29 mouse cellular contexts compared by ENCODE assay signal in the genomic region with DNA sequence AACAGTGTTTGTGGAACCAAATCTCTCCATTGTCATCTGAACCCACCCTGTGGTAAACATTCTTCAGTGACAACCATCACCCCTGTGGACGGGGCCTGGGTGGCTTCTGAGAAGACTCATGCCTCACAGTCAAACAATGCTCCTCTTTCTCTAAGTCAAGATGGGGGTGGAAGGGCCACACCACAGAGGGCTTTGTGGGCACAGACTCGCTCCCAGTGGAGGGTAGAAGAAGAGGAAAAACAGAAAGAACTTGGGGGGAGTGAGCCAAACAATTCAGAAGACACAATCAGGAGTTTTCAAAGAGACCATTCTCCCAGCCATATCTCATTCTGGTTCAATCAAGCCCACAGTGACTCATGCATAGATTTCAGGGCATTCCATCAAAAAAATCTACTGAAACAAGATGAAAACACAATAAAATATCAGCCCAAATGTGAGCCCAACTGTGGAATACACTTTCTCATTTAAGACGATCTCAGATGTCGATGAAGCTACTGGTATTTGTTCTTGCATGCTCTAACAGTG.
A peak's percentile ranks its signal among the peaks of the same experiment; 100 is the strongest.
DNase-seq lines count a peak whose midpoint lies in the region; ATAC-seq and TF ChIP-seq lines count a peak whose summit lies in the region.
"Had no signal": no experiment of that assay in that cellular context is flagged by ENCODE, and none has a peak within 500 bp of the region (broad histone marks: within the 10 kb centered on the region; RNA-seq: fewer than 3 reads in every experiment).

No protein-coding gene starts in this region.

- TF ChIP-seq POLR2A in embryonic fibroblast, embryonic 13.5 days (IDR thresholded peaks at IDR 0.05; ENCODE audit: low read depth, low read length): no peak
- no peak for TF ChIP-seq POLR2A in myocyte (IDR thresholded peaks at IDR 0.05; ENCODE audit: insufficient read length, low read depth)

- no peak overlapping the region for H3K4me2 ChIP-seq in intestine, embryonic 14.5 days (ENCODE audit: low read length)
- H3K4me2 ChIP-seq in intestine, embryonic 15.5 days (replicated peaks): no peak overlapping the region
- H3K4me2 ChIP-seq in myocyte (ENCODE audit: low read depth): peak overlapping the region; percentile 13
- H3K4me2 ChIP-seq in forebrain, embryonic 12.5 days: no peak overlapping the region
- H3K4me2 ChIP-seq: embryonic facial prominence, embryonic 12.5 days; forebrain, embryonic 13.5 days; forebrain, embryonic 15.5 days had no signal

- TF ChIP-seq CTCF in embryonic fibroblast, embryonic 13.5 days (IDR thresholded peaks at IDR 0.05; ENCODE audit: borderline replicate concordance, insufficient read depth, low read length): no peak

- DNase-seq in intestine, embryonic 14.5 days (ENCODE audit: low spot score): peak; percentile 45
- DNase-seq in Muller cell, postnatal 12 days (ENCODE audit: inconsistent ontology term): peak; percentile 98
- no peak for DNase-seq in testis, postnatal 10 days (ENCODE audit: low spot score)
- no peak for DNase-seq in thymus, postnatal 0 days (ENCODE audit: low spot score)
- DNase-seq: adrenal gland, adult 8-10 months; adrenal gland, postnatal 14 days; adrenal gland, postnatal 36 days; B cell, adult 2 months; cerebellum, adult 11-12 months; cerebellum, adult 2 months; cerebellum, adult 9-10 months; cerebellum, postnatal 10 days; cerebellum, postnatal 25 days; forebrain, postnatal 0 days had no signal

- H3K4me3 ChIP-seq in intestine, embryonic 14.5 days (ENCODE audit: low read depth, low read length): no peak overlapping the region
- H3K4me3 ChIP-seq in intestine, embryonic 15.5 days (replicated peaks): no peak overlapping the region
- no peak overlapping the region for H3K4me3 ChIP-seq in embryonic fibroblast, embryonic 13.5 days (ENCODE audit: insufficient read depth, low read length)
- no peak overlapping the region for H3K4me3 ChIP-seq in myocyte
- no peak overlapping the region for H3K4me3 ChIP-seq in forebrain, embryonic 12.5 days (replicated peaks)
- H3K4me3 ChIP-seq: embryonic facial prominence, embryonic 10.5 days; embryonic facial prominence, embryonic 12.5 days; erythroblast, embryonic 14.5 days; forebrain, embryonic 10.5 days; forebrain, embryonic 13.5 days; forebrain, embryonic 15.5 days had no signal

- no peaks in the 10 kb centered on the region for H3K79me2 ChIP-seq in myocyte (ENCODE audit: control insufficient read depth, insufficient read depth)

- no peak overlapping the region for H3ac ChIP-seq in myocyte (ENCODE audit: control insufficient read depth, insufficient read length)

- no peak overlapping the region for H3K27ac ChIP-seq in intestine, embryonic 14.5 days (ENCODE audit: low read depth)
- H3K27ac ChIP-seq in intestine, embryonic 15.5 days: no peak overlapping the region
- H3K27ac ChIP-seq in embryonic fibroblast, embryonic 13.5 days (ENCODE audit: insufficient read depth, low read length): peak overlapping the region; percentile 55
- H3K27ac ChIP-seq in forebrain, embryonic 12.5 days: no peak overlapping the region
- H3K27ac ChIP-seq: embryonic facial prominence, embryonic 10.5 days; embryonic facial prominence, embryonic 12.5 days; forebrain, embryonic 10.5 days; forebrain, embryonic 13.5 days; forebrain, embryonic 15.5 days had no signal

- WGBS in intestine, embryonic 14.5 days: 64% methylated on average over 4 of the region's 4 CpGs
- 66% methylated on average over 4 of the region's 4 CpGs for WGBS in intestine, embryonic 15.5 days
- 74% methylated on average over 4 of the region's 4 CpGs for WGBS in forebrain, embryonic 12.5 days

- H3K27me3 ChIP-seq in intestine, embryonic 14.5 days (replicated peaks; ENCODE audit: control insufficient read depth, insufficient read depth, low read length): no peaks in the 10 kb centered on the region
- no peaks in the 10 kb centered on the region for H3K27me3 ChIP-seq in intestine, embryonic 15.5 days (replicated peaks)
- H3K27me3 ChIP-seq in myocyte (ENCODE audit: control insufficient read depth, insufficient read depth, insufficient read length): no peaks in the 10 kb centered on the region
- no peaks in the 10 kb centered on the region for H3K27me3 ChIP-seq in forebrain, embryonic 12.5 days
- H3K27me3 ChIP-seq: CH12.LX; forebrain, embryonic 13.5 days; forebrain, embryonic 15.5 days; Patski had no signal

- H3K4me1 ChIP-seq in intestine, embryonic 14.5 days (replicated peaks; ENCODE audit: control insufficient read depth, insufficient read depth, low read length): no peaks in the 10 kb centered on the region
- no peaks in the 10 kb centered on the region for H3K4me1 ChIP-seq in intestine, embryonic 15.5 days (replicated peaks)
- 0 out of 2 replicates have a peak, but pooled peaks cover 3% of the 10 kb centered on the region for H3K4me1 ChIP-seq in embryonic fibroblast, embryonic 13.5 days (ENCODE audit: control insufficient read depth, insufficient read depth, low read length)
- no peaks in the 10 kb centered on the region for H3K4me1 ChIP-seq in forebrain, embryonic 12.5 days
- H3K4me1 ChIP-seq: embryonic facial prominence, embryonic 12.5 days; forebrain, embryonic 10.5 days; forebrain, embryonic 13.5 days; forebrain, embryonic 15.5 days had no signal

- no peak overlapping the region for H3K9ac ChIP-seq in intestine, embryonic 14.5 days (ENCODE audit: low read length)
- H3K9ac ChIP-seq in intestine, embryonic 15.5 days: no peak overlapping the region
- no peak overlapping the region for H3K9ac ChIP-seq in forebrain, embryonic 12.5 days
- H3K9ac ChIP-seq: embryonic facial prominence, embryonic 12.5 days; forebrain, embryonic 13.5 days; forebrain, embryonic 15.5 days; forebrain, postnatal 0 days had no signal

- no peaks in the 10 kb centered on the region for H3K36me3 ChIP-seq in intestine, embryonic 14.5 days (ENCODE audit: control insufficient read depth, insufficient read depth, low read length)
- no peaks in the 10 kb centered on the region for H3K36me3 ChIP-seq in intestine, embryonic 15.5 days
- H3K36me3 ChIP-seq in myocyte (ENCODE audit: control insufficient read depth, insufficient read depth): no peaks in the 10 kb centered on the region
- no peaks in the 10 kb centered on the region for H3K36me3 ChIP-seq in forebrain, embryonic 12.5 days (replicated peaks)
- H3K36me3 ChIP-seq: embryonic facial prominence, embryonic 10.5 days; embryonic facial prominence, embryonic 12.5 days; forebrain, embryonic 10.5 days; forebrain, embryonic 15.5 days; G1E had no signal

- no peaks in the 10 kb centered on the region for H3K9me3 ChIP-seq in intestine, embryonic 14.5 days (ENCODE audit: control insufficient read depth, low read length)
- no peaks in the 10 kb centered on the region for H3K9me3 ChIP-seq in intestine, embryonic 15.5 days
- no peaks in the 10 kb centered on the region for H3K9me3 ChIP-seq in forebrain, embryonic 12.5 days
- H3K9me3 ChIP-seq: embryonic facial prominence, embryonic 10.5 days; embryonic facial prominence, embryonic 12.5 days; forebrain, embryonic 10.5 days; forebrain, embryonic 13.5 days; forebrain, embryonic 15.5 days; G1E had no signal

- ATAC-seq in intestine, embryonic 14.5 days (replicated peaks; ENCODE audit: low FRiP score, low TSS enrichment, low read depth): no peak
- ATAC-seq in intestine, embryonic 15.5 days: no peak
- no peak for ATAC-seq in forebrain, embryonic 12.5 days (ENCODE audit: low FRiP score)
- ATAC-seq: activated CD4-positive, CD25-positive, alpha-beta regulatory T cell, adult 4 months; CD4-positive, CD25-positive, alpha-beta regulatory T cell, adult 4 months; forebrain, embryonic 13.5 days; forebrain, embryonic 15.5 days; forebrain, postnatal 0 days; Patski had no signal

TF ChIP-seq in myocyte, 11 proteins besides CTCF, POLR2A, EP300 and RAD21:
- no peak for TF ChIP-seq REST (IDR thresholded peaks at IDR 0.05; ENCODE audit: insufficient read depth, insufficient read length)
- no peak for TF ChIP-seq POLR2AphosphoS2 (IDR thresholded peaks at IDR 0.05; ENCODE audit: insufficient read length, low read depth)
- TF ChIP-seq TCF3 (IDR thresholded peaks at IDR 0.05; ENCODE audit: insufficient read length, low read depth): no peak
- TF ChIP-seq USF1 (IDR thresholded peaks at IDR 0.05; ENCODE audit: low read depth): no peak
- TF ChIP-seq TCF12 (IDR thresholded peaks at IDR 0.05; ENCODE audit: insufficient read depth, poor library complexity, severe bottlenecking): no peak
- no peak for TF ChIP-seq MYOG (IDR thresholded peaks at IDR 0.05; ENCODE audit: control insufficient read depth in 1 of 3, insufficient read depth in 1 of 3, insufficient read length in 2 of 3, low read depth in 2 of 3)
- no peak for TF ChIP-seq MYOD1 (IDR thresholded peaks at IDR 0.05; ENCODE audit: control insufficient read depth in 1 of 3, insufficient read length in 2 of 3, low read depth in 2 of 3)
- no peak for TF ChIP-seq E2F4 (IDR thresholded peaks at IDR 0.05; ENCODE audit: insufficient read depth)
- TF ChIP-seq MAX (IDR thresholded peaks at IDR 0.05; ENCODE audit: low read depth): no peak
- no peak for TF ChIP-seq CEBPB (IDR thresholded peaks at IDR 0.05; ENCODE audit: insufficient read depth, poor library complexity, severe bottlenecking)
- no peak for TF ChIP-seq SRF (IDR thresholded peaks at IDR 0.05; ENCODE audit: control insufficient read depth, insufficient read length, low read depth)

Comparison
In these comparisons a context has a peak if more than half of its experiments do, and no peak if none do; other contexts are left out.
1. DNase-seq: peak in intestine, embryonic 14.5 days (single experiment) and Muller cell, postnatal 12 days (single experiment); none in testis, postnatal 10 days (single experiment) and thymus, postnatal 0 days (single experiment).